Mouse (Mus musculus) lung, adult 2 months (tissue): Measurements from ENCODE around the gene Hip1r. TPM values are rescaled to one million over a fixed set of nuclear protein-coding genes. Genes with fewer than 3 reads are reported as not detected.

Experiments used
- DNase-seq: peaks from one replicate; pipeline ENCODE4 v3.0.0; 2022
- H3K4me1 ChIP-seq: fragments of 200-500 bp; 2 replicates; pipeline ENCODE4 v1.6.1; 2011; ENCODE audit warnings: low read length; ENCODE audit not compliant: control insufficient read depth, insufficient read depth
- H3K4me3 ChIP-seq: fragments of 200-500 bp; replicated peaks from 2 replicates; pipeline ENCODE3; 2011; ENCODE audit warnings: low read depth, mild to moderate bottlenecking, control low read depth, low read length; ENCODE audit errors: extremely low read depth
- CTCF ChIP-seq: fragments of 200-500 bp; IDR thresholded peaks from 2 replicates; pipeline ENCODE4 v1.5.1; 2011; ENCODE audit warnings: mild to moderate bottlenecking, low read length, control low read depth; ENCODE audit not compliant: insufficient read depth
- POLR2A ChIP-seq: fragments of 200-500 bp; IDR thresholded peaks from 2 replicates; pipeline ENCODE4 v1.6.1; 2011; ENCODE audit warnings: low read depth, mild to moderate bottlenecking, control low read depth, low read length, borderline replicate concordance; ENCODE audit errors: extremely low read depth
- WGBS: fragments of 180-500 bp; shearing (Covaris S2); methylation state at CpG from one replicate; pipeline ENCODE4 v1.1.7; 2018; 5-methylcytosine and 5-hydroxymethylcytosine counted together
- polyA plus RNA-seq: library from polyadenylated mRNA; depleted of rRNA; stranded (reverse); fragments of >200 nt; gene quantifications from 2 replicates; pipeline ENCODE4 v1.2.3, GENCODE M21; 2012

Hip1r gene
- polyA plus RNA-seq, 1 experiment, result 36.4 TPM

- TF ChIP-seq CTCF (no peak), POLR2A (no peak)
- WGBS, result 62% methylated on average over 11 of the region's 11 CpGs
- H3K4me1 ChIP-seq, result peaks cover 43% of the 10 kb centered on the region
These were observed 47.7 kb downstream of the Hip1r start for GRCm38 (mm10) chr5:124021148-124021547.

GRCm38 (mm10) chr5:124021701-124022100 lies 48.3 kb downstream of the Hip1r start:
- no peak for TF ChIP-seq POLR2A
- TF ChIP-seq CTCF, result no peak
- DNase-seq, result no peak
- peaks cover 42% of the 10 kb centered on the region for H3K4me1 ChIP-seq
- H3K4me3 ChIP-seq, result no peak overlapping the region
- 63% methylated on average over 11 of the region's 11 CpGs for WGBS

More at GRCm38 (mm10) chr5:124021148-124021547, 47.7 kb downstream of the Hip1r start:
- H3K4me3 ChIP-seq, result no peak overlapping the region
- no peak for DNase-seq

- 57% methylated on average over 7 of the region's 7 CpGs for WGBS
- H3K4me3 ChIP-seq, result no peak overlapping the region
- TF ChIP-seq POLR2A (no peak), CTCF (no peak)
- peaks cover 40% of the 10 kb centered on the region for H3K4me1 ChIP-seq
- DNase-seq, result no peak
These were observed 48.9 kb downstream of the Hip1r start for GRCm38 (mm10) chr5:124022365-124022764.

GRCm38 (mm10) chr5:124024677-124025076 lies 51.2 kb downstream of the Hip1r start:
- H3K4me1 ChIP-seq, result peaks cover 35% of the 10 kb centered on the region
- DNase-seq, result no peak
- no peak for TF ChIP-seq CTCF
- no peak for TF ChIP-seq POLR2A
- H3K4me3 ChIP-seq, result no peak overlapping the region
- 66% methylated on average over 6 of the region's 6 CpGs for WGBS

GRCm38 (mm10) chr5:124025146-124025545 lies 51.7 kb downstream of the Hip1r start:
- peaks cover 31% of the 10 kb centered on the region for H3K4me1 ChIP-seq
- no peak for DNase-seq
- TF ChIP-seq POLR2A (no peak), CTCF (no peak)
- WGBS, result 59% methylated on average over 9 of the region's 9 CpGs
- H3K4me3 ChIP-seq, result no peak overlapping the region

GRCm38 (mm10) chr5:124025587-124026441 lies 52.4 kb downstream of the Hip1r start:
- H3K4me3 ChIP-seq, result no peak overlapping the region
- no peak for DNase-seq
- TF ChIP-seq CTCF, result no peak
- H3K4me1 ChIP-seq, result peaks cover 25% of the 10 kb centered on the region
- 54% methylated on average over 15 of the region's 15 CpGs for WGBS

GRCm38 (mm10) chr5:124026568-124026967 lies 53.1 kb downstream of the Hip1r start:
- DNase-seq, result no peak
- TF ChIP-seq CTCF (no peak), POLR2A (no peak)
- Histone ChIP-seq H3K4me1 (peaks cover 21% of the 10 kb centered on the region), H3K4me3 (no peak overlapping the region)
- 76% methylated on average over 5 of the region's 5 CpGs for WGBS

- Histone ChIP-seq H3K4me3 (no peak overlapping the region), H3K4me1 (peaks cover 19% of the 10 kb centered on the region)
- 62% methylated on average over 19 of the region's 19 CpGs for WGBS
- TF ChIP-seq CTCF (no peak), POLR2A (no peak)
- DNase-seq, result no peak
These were observed 54.5 kb downstream of the Hip1r start for GRCm38 (mm10) chr5:124027702-124028470.

GRCm38 (mm10) chr5:124028680-124029079 lies 55.3 kb downstream of the Hip1r start:
- Histone ChIP-seq H3K4me3 (no peak overlapping the region), H3K4me1 (peaks cover 19% of the 10 kb centered on the region)
- no peak for DNase-seq
- WGBS, result 63% methylated on average over 7 of the region's 7 CpGs
- no peak for TF ChIP-seq POLR2A
- TF ChIP-seq CTCF, result no peak
